Mouse (Mus musculus): ENCODE measurements around the gene Lrfn1.

Gene Lrfn1

GRCm38 (mm10) chr7:28451531-28452360, at the start of gene Lrfn1:
TSS of gene Lrfn1 (plus strand) at chr7:28451980.
- DNase-seq (ENCODE audit: low spot score in 2 of 2) = no peak

- DNase-seq (ENCODE audit: low spot score in 2 of 2) = peak in 1 of 2 experiments; percentile 76
Observed at GRCm38 (mm10) chr7:28410841-28411475, 40.8 kb upstream of the Lrfn1 start.

GRCm38 (mm10) chr7:28412826-28413225, 39.0 kb upstream of the Lrfn1 start:
- no peak for DNase-seq (ENCODE audit: low spot score in 2 of 2)

GRCm38 (mm10) chr7:28417368-28417767, 34.4 kb upstream of the Lrfn1 start:
- DNase-seq (ENCODE audit: low spot score in 2 of 2) = no peak

GRCm38 (mm10) chr7:28418096-28418670, 33.6 kb upstream of the Lrfn1 start:
- DNase-seq (ENCODE audit: low spot score in 2 of 2) = peak in 1 of 2 experiments; percentile 71

GRCm38 (mm10) chr7:28419416-28419815, 32.4 kb upstream of the Lrfn1 start:
- no peak for DNase-seq (ENCODE audit: low spot score in 2 of 2)

GRCm38 (mm10) chr7:28423018-28423417, 28.8 kb upstream of the Lrfn1 start:
- DNase-seq (ENCODE audit: low spot score in 2 of 2) = no peak

GRCm38 (mm10) chr7:28427738-28428137, 24.0 kb upstream of the Lrfn1 start:
- DNase-seq (ENCODE audit: low spot score in 2 of 2) = no peak

- no peak for DNase-seq (ENCODE audit: low spot score in 2 of 2)
Observed at GRCm38 (mm10) chr7:28430512-28430911, 21.3 kb upstream of the Lrfn1 start.

- DNase-seq (ENCODE audit: low spot score in 2 of 2) = no peak
Observed at GRCm38 (mm10) chr7:28432252-28432651, 19.5 kb upstream of the Lrfn1 start.

- DNase-seq (ENCODE audit: low spot score in 2 of 2) = peak in 1 of 2 experiments; percentile 39
Observed at GRCm38 (mm10) chr7:28435660-28436259, 16.0 kb upstream of the Lrfn1 start.

- DNase-seq (ENCODE audit: low spot score in 2 of 2) = peak; percentile 100
Observed at GRCm38 (mm10) chr7:28436271-28436904, 15.4 kb upstream of the Lrfn1 start.

- peak; percentile 69 to 87 for DNase-seq (ENCODE audit: low spot score in 2 of 2)
Observed at GRCm38 (mm10) chr7:28436932-28437570, 14.7 kb upstream of the Lrfn1 start, which contains the start of gene Gmfg. TSS of gene Gmfg (plus strand) at chr7:28437447.

- no peak for DNase-seq (ENCODE audit: low spot score in 2 of 2)
Observed at GRCm38 (mm10) chr7:28437964-28438363, 13.8 kb upstream of the Lrfn1 start.

- no peak for DNase-seq (ENCODE audit: low spot score in 2 of 2)
Observed at GRCm38 (mm10) chr7:28438771-28439170, 13.0 kb upstream of the Lrfn1 start.

GRCm38 (mm10) chr7:28440739-28441138, 11.0 kb upstream of the Lrfn1 start:
- DNase-seq (ENCODE audit: low spot score in 2 of 2) = no peak

GRCm38 (mm10) chr7:28441776-28442485, 9.8 kb upstream of the Lrfn1 start:
- DNase-seq (ENCODE audit: low spot score in 2 of 2) = no peak

- no peak for DNase-seq (ENCODE audit: low spot score in 2 of 2)
Observed at GRCm38 (mm10) chr7:28442688-28443087, 9.1 kb upstream of the Lrfn1 start.

- no peak for DNase-seq (ENCODE audit: low spot score in 2 of 2)
Observed at GRCm38 (mm10) chr7:28444344-28444974, 7.3 kb upstream of the Lrfn1 start.

GRCm38 (mm10) chr7:28446446-28446845, 5.3 kb upstream of the Lrfn1 start:
- peak; percentile 66 to 82 for DNase-seq (ENCODE audit: low spot score in 2 of 2)

Data from urinary bladder, postnatal 4 days (tissue).